ENCODE assay signal across 15 mouse cellular contexts in the genomic region with DNA sequence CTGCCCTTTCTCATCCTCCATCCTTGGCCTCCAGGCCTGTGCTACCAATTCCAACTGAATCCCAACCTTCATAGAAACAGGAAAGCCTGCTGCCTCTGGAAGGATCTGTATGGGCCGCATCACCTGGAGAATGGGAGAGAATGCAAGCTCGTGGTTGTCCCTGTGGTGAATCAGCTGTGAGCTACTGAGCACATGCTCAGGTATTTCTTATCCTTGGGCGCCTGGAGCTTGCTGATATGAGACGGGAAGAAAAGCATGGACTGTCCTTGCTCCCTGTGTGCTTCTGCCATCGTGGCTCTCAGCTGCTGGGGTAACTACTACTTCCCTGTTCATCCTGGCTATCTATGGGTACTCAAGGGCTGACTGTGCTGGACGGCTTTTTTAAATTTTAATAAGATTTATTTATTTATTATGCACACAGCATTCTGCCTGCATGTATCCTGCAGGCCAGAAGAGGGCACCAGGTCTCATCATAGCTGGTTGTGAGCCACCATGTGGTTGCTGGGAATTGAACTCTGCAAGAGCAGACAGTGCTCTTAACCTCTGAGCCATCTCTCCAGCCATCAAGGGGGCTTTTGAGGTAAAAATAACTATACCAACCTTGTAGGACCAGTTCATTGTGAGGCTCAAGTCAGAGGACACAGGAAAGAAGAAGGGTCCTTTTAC. TPM values are rescaled to one million over a fixed set of nuclear protein-coding genes. Genes with fewer than 3 reads are reported as not detected.
DNase-seq lines count a peak whose midpoint lies in the region; ATAC-seq and TF ChIP-seq lines count a peak whose summit lies in the region.
"Had no signal": no experiment of that assay in that cellular context is flagged by ENCODE, and none has a peak within 500 bp of the region (broad histone marks: within the 10 kb centered on the region; RNA-seq: fewer than 3 reads in every experiment).

No protein-coding gene starts in this region.

- no peak overlapping the region for H3K27ac ChIP-seq in intestine, postnatal 0 days (ENCODE audit: low read depth, low read length)
- no peak overlapping the region for H3K27ac ChIP-seq in intestine, embryonic 15.5 days
- peak overlapping the region; percentile 59 for H3K27ac ChIP-seq in liver, embryonic 12.5 days
- H3K27ac ChIP-seq: heart, embryonic 15.5 days; limb, embryonic 10.5 days had no signal

- WGBS in intestine, postnatal 0 days, result 69% methylated on average over 6 of the region's 6 CpGs
- WGBS in intestine, embryonic 15.5 days, result 81% methylated on average over 6 of the region's 6 CpGs
- WGBS in liver, embryonic 12.5 days (ENCODE audit: insufficient replicate concordance), result 39% methylated on average over 6 of the region's 6 CpGs

- no peaks in the 10 kb centered on the region for H3K27me3 ChIP-seq in intestine, postnatal 0 days (replicated peaks; ENCODE audit: control insufficient read depth, insufficient read depth, low read length)
- no peaks in the 10 kb centered on the region for H3K27me3 ChIP-seq in intestine, embryonic 15.5 days (replicated peaks)
- no peaks in the 10 kb centered on the region for H3K27me3 ChIP-seq in G1E (ENCODE audit: insufficient read depth, low read length)
- H3K27me3 ChIP-seq in liver, embryonic 12.5 days (replicated peaks), result no peaks in the 10 kb centered on the region
- H3K27me3 ChIP-seq: heart, embryonic 15.5 days had no signal

- no peak overlapping the region for H3K4me2 ChIP-seq in intestine, postnatal 0 days (replicated peaks; ENCODE audit: low read depth)
- no peak overlapping the region for H3K4me2 ChIP-seq in intestine, embryonic 15.5 days (replicated peaks)
- H3K4me2 ChIP-seq in liver, embryonic 12.5 days, result no peak overlapping the region
- H3K4me2 ChIP-seq: heart, embryonic 15.5 days had no signal

- H3K4me3 ChIP-seq in intestine, postnatal 0 days (ENCODE audit: low read depth, low read length), result no peak overlapping the region
- H3K4me3 ChIP-seq in intestine, embryonic 15.5 days (replicated peaks), result no peak overlapping the region
- no peak overlapping the region for H3K4me3 ChIP-seq in G1E (ENCODE audit: low read depth, low read length)
- H3K4me3 ChIP-seq in liver, embryonic 12.5 days, result no peak overlapping the region
- H3K4me3 ChIP-seq: heart, embryonic 15.5 days; limb, embryonic 10.5 days had no signal

- no peak for ATAC-seq in intestine, postnatal 0 days
- no peak for ATAC-seq in intestine, embryonic 15.5 days
- ATAC-seq in G1E (ENCODE audit: extremely low read depth, insufficient number of reproducible peaks, low FRiP score, poor library complexity, severe bottlenecking), result no peak
- peak; percentile 47; the same call in 1 of the 2 replicates for ATAC-seq in liver, embryonic 12.5 days

- DNase-seq in B cell, adult 2 months, result peak; percentile 27 to 30
- no peak for DNase-seq in G1E (ENCODE audit: low spot score)
- DNase-seq in layer of hippocampus, adult 9-10 months (ENCODE audit: low spot score), result no peak
- no peak for DNase-seq in right cerebral cortex, postnatal 14 days
- no peak for DNase-seq in cerebellum, adult 11-12 months
- DNase-seq: cerebellum, adult 9-10 months; gastrocnemius, postnatal 10 days; kidney, adult 8-10 months; spleen, adult 18-20 months had no signal

- TF ChIP-seq CTCF in intestine, postnatal 0 days (IDR thresholded peaks at IDR 0.05; ENCODE audit: low read depth), result peak; percentile 60
- 0 out of 2 replicates have a peak, but pooled peaks have one; percentile 6 for TF ChIP-seq CTCF in G1E (IDR thresholded peaks at IDR 0.05; ENCODE audit: low read depth, low read length)

- H3K4me1 ChIP-seq in intestine, postnatal 0 days (replicated peaks; ENCODE audit: control insufficient read depth, insufficient read depth, low read length), result 0 out of 2 replicates have a peak, but pooled peaks cover 4% of the 10 kb centered on the region
- H3K4me1 ChIP-seq in intestine, embryonic 15.5 days (replicated peaks), result peaks cover 8% of the 10 kb centered on the region
- H3K4me1 ChIP-seq in G1E (ENCODE audit: insufficient read depth, low read depth, low read length), result peaks cover 78% of the 10 kb centered on the region
- H3K4me1 ChIP-seq in liver, embryonic 12.5 days, result peaks cover 76% of the 10 kb centered on the region

- no peaks in the 10 kb centered on the region for H3K9me3 ChIP-seq in intestine, postnatal 0 days (ENCODE audit: control insufficient read depth)
- H3K9me3 ChIP-seq in intestine, embryonic 15.5 days, result no peaks in the 10 kb centered on the region
- H3K9me3 ChIP-seq in G1E (replicated peaks), result no peaks in the 10 kb centered on the region
- no peaks in the 10 kb centered on the region for H3K9me3 ChIP-seq in liver, embryonic 12.5 days (replicated peaks)
- H3K9me3 ChIP-seq: heart, embryonic 15.5 days; limb, embryonic 10.5 days had no signal

- H3K9ac ChIP-seq in intestine, postnatal 0 days (ENCODE audit: low read depth, low read length), result no peak overlapping the region
- H3K9ac ChIP-seq in intestine, embryonic 15.5 days, result no peak overlapping the region
- H3K9ac ChIP-seq in liver, embryonic 12.5 days, result peak overlapping the region; percentile 7; the same call in 1 of the 2 replicates
- H3K9ac ChIP-seq: heart, embryonic 15.5 days had no signal

- H3K36me3 ChIP-seq in intestine, postnatal 0 days (ENCODE audit: control insufficient read depth, insufficient read depth), result peaks cover 14% of the 10 kb centered on the region
- H3K36me3 ChIP-seq in intestine, embryonic 15.5 days, result peaks cover 35% of the 10 kb centered on the region
- H3K36me3 ChIP-seq in G1E (replicated peaks), result peaks cover 90% of the 10 kb centered on the region
- peaks cover 87% of the 10 kb centered on the region for H3K36me3 ChIP-seq in liver, embryonic 12.5 days

RNA-seq across cellular contexts. Expression of a gene that starts 6.1 kb away (rescaled TPM):
- 87.7 and 97.3 TPM in 2 replicates for polyA plus RNA-seq in intestine, postnatal 0 days (2015; fragmentation: Nextera tagmentation; extraction: Ambion mirVana)
- polyA plus RNA-seq in intestine, embryonic 15.5 days (2015; fragmentation: Nextera tagmentation; extraction: Ambion mirVana), result 192 and 253 TPM in 2 replicates
- total RNA-seq in G1E (2014; fragmentation: Nextera tagmentation), result 378 and 465 TPM in 2 replicates
- 87.1 and 116 TPM in 2 replicates for total RNA-seq in G1E (2017)
- 284 and 322 TPM in 2 replicates for polyA plus RNA-seq in G1E (2012)
- polyA plus RNA-seq in liver, embryonic 12.5 days (2016; fragmentation: Nextera tagmentation; extraction: Ambion mirVana), result 180 and 183 TPM in 2 replicates

RNA-seq across cellular contexts. Expression of a gene that starts 11.6 kb away (rescaled TPM):
- polyA plus RNA-seq in intestine, postnatal 0 days (2015; fragmentation: Nextera tagmentation; extraction: Ambion mirVana), result 28.3 and 29.2 TPM in 2 replicates
- polyA plus RNA-seq in intestine, embryonic 15.5 days (2015; fragmentation: Nextera tagmentation; extraction: Ambion mirVana), result 54.9 and 60.0 TPM in 2 replicates
- total RNA-seq in G1E (2014; fragmentation: Nextera tagmentation) (18.1 and 22.5 TPM in 2 replicates), G1E (2017) (35.8 and 42.5 TPM in 2 replicates)
- 31.7 and 34.2 TPM in 2 replicates for polyA plus RNA-seq in G1E (2012)
- polyA plus RNA-seq in liver, embryonic 12.5 days (2016; fragmentation: Nextera tagmentation; extraction: Ambion mirVana), result 53.0 and 53.2 TPM in 2 replicates

RNA-seq across cellular contexts. Expression of a gene that starts 13.4 kb away (rescaled TPM):
- 8.5 and 9.3 TPM in 2 replicates for polyA plus RNA-seq in intestine, postnatal 0 days (2015; fragmentation: Nextera tagmentation; extraction: Ambion mirVana)
- polyA plus RNA-seq in intestine, embryonic 15.5 days (2015; fragmentation: Nextera tagmentation; extraction: Ambion mirVana), result 33.6 and 34.9 TPM in 2 replicates
- total RNA-seq in G1E (2014; fragmentation: Nextera tagmentation) (25.2 and 31.4 TPM in 2 replicates), G1E (2017) (14.4 and 14.6 TPM in 2 replicates)
- polyA plus RNA-seq in G1E (2012), result 12.7 and 12.9 TPM in 2 replicates
- 29.0 and 29.2 TPM in 2 replicates for polyA plus RNA-seq in liver, embryonic 12.5 days (2016; fragmentation: Nextera tagmentation; extraction: Ambion mirVana)

RNA-seq across cellular contexts. Expression of a gene that starts 14.2 kb away (rescaled TPM):
- 9.8 and 11.5 TPM in 2 replicates for polyA plus RNA-seq in intestine, postnatal 0 days (2015; fragmentation: Nextera tagmentation; extraction: Ambion mirVana)
- 35.9 and 38.4 TPM in 2 replicates for polyA plus RNA-seq in intestine, embryonic 15.5 days (2015; fragmentation: Nextera tagmentation; extraction: Ambion mirVana)
- total RNA-seq in G1E (2014; fragmentation: Nextera tagmentation) (32.7 and 53.4 TPM in 2 replicates), G1E (2017) (39.7 and 43.0 TPM in 2 replicates)
- polyA plus RNA-seq in G1E (2012), result 27.4 and 29.7 TPM in 2 replicates
- 30.1 and 30.9 TPM in 2 replicates for polyA plus RNA-seq in liver, embryonic 12.5 days (2016; fragmentation: Nextera tagmentation; extraction: Ambion mirVana)

RNA-seq across cellular contexts. Expression of a gene that starts 26.9 kb away (rescaled TPM):
- 0.35 TPM in 1 of 2 replicates, not detected in the other for polyA plus RNA-seq in intestine, postnatal 0 days (2015; fragmentation: Nextera tagmentation; extraction: Ambion mirVana)
- polyA plus RNA-seq in intestine, embryonic 15.5 days (2015; fragmentation: Nextera tagmentation; extraction: Ambion mirVana), result 0.34 and 0.96 TPM in 2 replicates
- total RNA-seq in G1E (2014; fragmentation: Nextera tagmentation), result not detected in 2 replicates
- total RNA-seq in G1E (2017), result 0.38 TPM in 1 of 2 replicates, not detected in the other
- 1.5 and 1.8 TPM in 2 replicates for polyA plus RNA-seq in G1E (2012)
- polyA plus RNA-seq in liver, embryonic 12.5 days (2016; fragmentation: Nextera tagmentation; extraction: Ambion mirVana), result 0.29 TPM in 1 of 2 replicates, not detected in the other
- total RNA-seq: neutrophil, adult 5-6 weeks had no signal

Comparison
In these comparisons a context has a peak if more than half of its experiments do, and no peak if none do; other contexts are left out.
1. DNase-seq: peak in B cell, adult 2 months (2 of 2); none in G1E (single experiment), layer of hippocampus, adult 9-10 months (single experiment), right cerebral cortex, postnatal 14 days (single experiment) and cerebellum, adult 11-12 months (single experiment).